Mouse (Mus musculus) left cerebral cortex, adult 8-10 months (tissue): ENCODE measurements around the gene Cux2. TPM values are rescaled to one million over a fixed set of nuclear protein-coding genes. Genes with fewer than 3 reads are reported as not detected.

Experiments
- DNase-seq, 2 experiments: peaks; one replicate each; pipeline ENCODE4 v3.0.0; 2022; ENCODE audit warnings: low spot score in 2 of 2
- total RNA-seq, 4 experiments: library from RNA; stranded (reverse); gene quantifications; 2 replicates each; pipeline ENCODE4 v1.2.4; 2022

The Cux2 gene
- total RNA-seq, 4 experiments from 2014 or later, result 150 to 185 (median 160) TPM

- DNase-seq, result no peak
Measured at GRCm38 (mm10) chr5:121821552-121821951, 228.3 kb downstream of the Cux2 start.

- no peak for DNase-seq
Measured at GRCm38 (mm10) chr5:121821116-121821515, 228.8 kb downstream of the Cux2 start.

GRCm38 (mm10) chr5:121820657-121821056 lies 229.2 kb downstream of the Cux2 start:
- no peak for DNase-seq

- DNase-seq, result no peak
Measured at GRCm38 (mm10) chr5:121820161-121820560, 229.7 kb downstream of the Cux2 start.

GRCm38 (mm10) chr5:121819559-121819958 lies 230.3 kb downstream of the Cux2 start:
- no peak for DNase-seq

- no peak for DNase-seq
Measured at GRCm38 (mm10) chr5:121818862-121819261, 231.0 kb downstream of the Cux2 start.

GRCm38 (mm10) chr5:121818401-121818800 lies 231.5 kb downstream of the Cux2 start:
- no peak for DNase-seq

- DNase-seq, result no peak
Measured at GRCm38 (mm10) chr5:121817551-121817950, 232.4 kb downstream of the Cux2 start.

- no peak for DNase-seq
Measured at GRCm38 (mm10) chr5:121816611-121817010, 233.3 kb downstream of the Cux2 start.

- DNase-seq, result no peak
Measured at GRCm38 (mm10) chr5:121815867-121816380, 234.0 kb downstream of the Cux2 start.

- no peak for DNase-seq
Measured at GRCm38 (mm10) chr5:121815067-121815466, 234.8 kb downstream of the Cux2 start.

GRCm38 (mm10) chr5:121813744-121814143 lies 236.2 kb downstream of the Cux2 start:
- DNase-seq, result no peak

- no peak for DNase-seq
Measured at GRCm38 (mm10) chr5:121812526-121813243, 237.2 kb downstream of the Cux2 start.

- DNase-seq, result no peak
Measured at GRCm38 (mm10) chr5:121811485-121811931, 238.4 kb downstream of the Cux2 start.

- no peak for DNase-seq
Measured at GRCm38 (mm10) chr5:121810331-121811151, 239.4 kb downstream of the Cux2 start.

- DNase-seq, result no peak
Measured at GRCm38 (mm10) chr5:121809667-121810224, 240.2 kb downstream of the Cux2 start.

- no peak for DNase-seq
Measured at GRCm38 (mm10) chr5:121808202-121808601, 241.7 kb downstream of the Cux2 start.

- no peak for DNase-seq
Measured at GRCm38 (mm10) chr5:121807186-121807585, 242.7 kb downstream of the Cux2 start.
